25 mouse cellular contexts compared by ENCODE assay signal in the genomic region with DNA sequence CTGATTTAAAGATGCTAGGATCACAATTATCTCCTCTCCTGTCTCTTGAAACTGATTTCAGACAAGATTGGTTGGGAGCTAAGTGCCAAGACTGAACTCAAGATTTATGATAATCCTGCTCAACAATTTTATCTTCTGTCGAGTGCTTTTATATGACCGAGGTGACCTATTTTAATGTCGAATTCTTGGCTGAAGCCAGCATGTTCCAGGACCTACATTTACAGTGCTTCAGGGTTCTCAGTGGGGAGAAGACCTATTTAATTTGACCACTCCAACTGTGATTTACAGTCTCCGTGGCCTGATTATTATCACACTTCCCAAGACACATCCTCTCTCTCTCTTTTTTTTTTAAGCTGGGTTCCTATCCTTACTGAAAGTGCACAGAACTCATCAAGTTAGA.
"Had no signal": no experiment of that assay in that cellular context is flagged by ENCODE, and none has a peak within 500 bp of the region (broad histone marks: within the 10 kb centered on the region; RNA-seq: fewer than 3 reads in every experiment).

No protein-coding gene starts in this region.

- H3K27ac ChIP-seq: gastrocnemius, adult 2 months; heart, embryonic 10.5 days; hindbrain, embryonic 10.5 days; hindbrain, embryonic 12.5 days; hindbrain, embryonic 14.5 days; intestine, embryonic 15.5 days; limb, embryonic 13.5 days; limb, embryonic 15.5 days; liver, embryonic 12.5 days; liver, embryonic 14.5 days had no signal

- ATAC-seq: hindbrain, embryonic 16.5 days; inflammation-experienced regulatory T-cells, adult 6 months; intestine, embryonic 15.5 days; liver, embryonic 12.5 days had no signal

- H3K4me3 ChIP-seq: gastrocnemius, adult 2 months; heart, embryonic 10.5 days; heart, embryonic 12.5 days; hindbrain, embryonic 10.5 days; hindbrain, embryonic 12.5 days; intestine, embryonic 15.5 days; limb, embryonic 13.5 days; limb, embryonic 15.5 days; liver, embryonic 12.5 days had no signal

- H3K9ac ChIP-seq: heart, embryonic 12.5 days; hindbrain, embryonic 12.5 days; hindbrain, embryonic 14.5 days; intestine, embryonic 15.5 days; limb, embryonic 13.5 days; limb, embryonic 15.5 days; liver, embryonic 12.5 days; liver, embryonic 14.5 days had no signal

- H3K4me1 ChIP-seq: heart, embryonic 10.5 days; heart, embryonic 12.5 days; hindbrain, embryonic 10.5 days; hindbrain, embryonic 12.5 days; intestine, embryonic 15.5 days; limb, embryonic 13.5 days; limb, embryonic 15.5 days; liver, embryonic 12.5 days had no signal

- H3K36me3 ChIP-seq: heart, embryonic 10.5 days; heart, embryonic 12.5 days; hindbrain, embryonic 10.5 days; hindbrain, embryonic 12.5 days; intestine, embryonic 15.5 days; limb, embryonic 13.5 days; limb, embryonic 15.5 days; liver, embryonic 12.5 days had no signal

- H3K27me3 ChIP-seq: heart, embryonic 12.5 days; hindbrain, embryonic 12.5 days; intestine, embryonic 15.5 days; limb, embryonic 13.5 days; limb, embryonic 15.5 days; liver, embryonic 12.5 days had no signal

- H3K9me3 ChIP-seq: heart, embryonic 10.5 days; heart, embryonic 12.5 days; hindbrain, embryonic 10.5 days; hindbrain, embryonic 12.5 days; intestine, embryonic 15.5 days; limb, embryonic 13.5 days; limb, embryonic 15.5 days; liver, embryonic 12.5 days had no signal

- DNase-seq: gastrocnemius, adult 2 months; gastrocnemius, postnatal 10 days; gastrocnemius, postnatal 25 days; heart, adult 18-20 months; heart, postnatal 10 days; heart, postnatal 4 days; kidney, adult 11 months; kidney, adult 2 months; kidney, postnatal 25 days; layer of hippocampus, adult 9-11 months; layer of hippocampus, postnatal 36 days; left cerebral cortex, postnatal 4 days; lung, adult 18-20 months had no signal

- H3K4me2 ChIP-seq: heart, embryonic 12.5 days; hindbrain, embryonic 12.5 days; hindbrain, embryonic 14.5 days; intestine, embryonic 15.5 days; limb, embryonic 13.5 days; limb, embryonic 15.5 days; liver, embryonic 12.5 days had no signal
